Mouse (Mus musculus) small intestine, adult 2 months (tissue): Measurements from ENCODE around the gene H2-T23.
"Not testable (repeated sequence)": the region's sequence is repeated elsewhere in the genome, so short reads cannot be mapped to it uniquely, and the experiment has no call there.

Source experiments
- CTCF ChIP-seq: fragments of 200-500 bp; IDR thresholded peaks from 2 replicates; pipeline ENCODE4 v1.5.1; 2012; ENCODE audit warnings: low read depth, mild to moderate bottlenecking, control low read depth, inconsistent platforms, low read length, moderate library complexity, mixed read lengths; ENCODE audit not compliant: insufficient replicate concordance, insufficient read length; ENCODE audit errors: extremely low read depth
- POLR2A ChIP-seq: fragments of 200-500 bp; IDR thresholded peaks from 2 replicates; pipeline ENCODE4 v1.6.1; 2012; ENCODE audit warnings: low read depth, mild to moderate bottlenecking, control low read depth, inconsistent platforms, low read length, moderate library complexity

DNA sequence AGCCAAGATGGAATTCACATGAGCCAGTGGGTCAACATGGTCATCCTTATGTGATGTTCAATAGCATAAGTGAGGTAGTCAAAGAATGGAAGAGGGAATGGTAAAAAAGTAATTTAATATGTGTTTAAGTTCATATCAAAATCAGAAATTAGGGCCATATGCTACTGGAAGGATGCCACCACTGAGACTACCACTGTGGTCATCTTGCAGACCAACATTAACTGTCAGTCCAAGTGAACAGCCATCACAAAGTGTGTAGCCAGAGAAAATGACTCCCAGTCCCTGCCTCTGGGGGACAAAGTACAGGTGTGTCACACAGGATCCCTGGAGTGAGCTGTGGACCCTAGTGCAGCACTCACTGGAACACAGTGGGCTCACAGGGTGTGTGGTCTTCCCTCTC is 49.2 kb upstream of the H2-T23 start:
- TF ChIP-seq CTCF, POLR2A: not testable (repeated sequence)
